Mouse (Mus musculus) lung, postnatal 4 days (tissue): Measurements from ENCODE around the gene Crebbp.

Experiments
- DNase-seq, 2 experiments: peaks; one replicate each; pipeline ENCODE4 v3.0.0; 2021

Gene Crebbp

DNA sequence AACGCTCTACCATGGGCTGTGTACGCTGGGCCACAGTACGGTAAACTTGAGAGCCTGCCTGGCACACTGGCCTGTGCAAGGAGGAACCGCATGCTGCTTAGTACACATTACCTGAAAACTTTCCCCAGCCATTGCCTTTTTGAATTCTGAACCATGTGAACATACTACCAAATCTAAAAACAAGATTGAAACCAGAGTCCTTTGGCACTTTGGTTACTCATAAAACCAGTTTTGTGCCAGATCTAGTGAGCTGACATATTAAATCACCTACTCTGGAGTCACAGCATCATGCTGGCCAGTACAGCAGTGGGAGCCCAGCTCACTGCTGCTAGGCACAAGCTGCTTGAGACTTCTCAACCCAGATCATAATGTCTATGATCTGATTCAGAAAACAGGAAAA, 172.2 kb downstream of the Crebbp start:
- DNase-seq, result no peak

DNA sequence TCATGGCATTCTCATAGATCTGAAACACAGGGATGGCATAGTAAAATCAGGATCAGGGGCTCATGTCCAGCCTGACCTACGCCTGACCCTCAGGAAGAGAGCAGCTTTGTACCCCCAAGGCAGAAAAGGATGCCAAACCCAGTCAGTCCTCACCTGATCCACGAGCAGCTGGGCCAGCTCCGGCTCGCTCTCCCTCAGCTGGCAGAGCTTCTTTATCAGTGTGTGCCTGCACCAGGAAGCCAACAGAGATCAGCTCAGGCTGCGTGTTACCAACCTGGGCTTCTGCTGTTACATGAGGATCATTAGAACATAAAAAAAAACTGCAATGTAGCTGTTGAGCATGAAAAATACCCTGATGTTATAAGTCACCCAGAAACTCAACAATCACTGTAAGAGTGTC, 173.6 kb downstream of the Crebbp start:
- DNase-seq, result no peak

DNA sequence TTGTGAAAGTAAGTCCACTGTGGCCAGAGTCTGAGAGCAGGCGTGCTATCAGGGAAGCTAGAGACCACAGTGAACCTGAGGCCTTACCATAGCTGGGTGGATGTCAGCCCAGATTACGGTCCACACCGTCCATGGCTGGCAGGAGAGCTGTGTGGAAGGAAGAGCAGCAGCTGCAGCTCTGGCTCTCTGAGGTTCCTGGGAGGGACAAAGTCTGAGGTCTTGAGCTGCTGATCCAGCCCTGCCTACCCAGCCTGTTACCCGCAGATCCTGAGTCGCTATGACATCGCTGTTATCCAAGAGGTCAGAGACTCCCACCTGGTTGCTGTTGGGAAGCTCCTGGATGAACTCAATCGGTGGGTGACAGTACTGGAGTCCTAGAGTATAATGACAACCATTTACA, 176.1 kb downstream of the Crebbp start:
- no peak for DNase-seq

DNA sequence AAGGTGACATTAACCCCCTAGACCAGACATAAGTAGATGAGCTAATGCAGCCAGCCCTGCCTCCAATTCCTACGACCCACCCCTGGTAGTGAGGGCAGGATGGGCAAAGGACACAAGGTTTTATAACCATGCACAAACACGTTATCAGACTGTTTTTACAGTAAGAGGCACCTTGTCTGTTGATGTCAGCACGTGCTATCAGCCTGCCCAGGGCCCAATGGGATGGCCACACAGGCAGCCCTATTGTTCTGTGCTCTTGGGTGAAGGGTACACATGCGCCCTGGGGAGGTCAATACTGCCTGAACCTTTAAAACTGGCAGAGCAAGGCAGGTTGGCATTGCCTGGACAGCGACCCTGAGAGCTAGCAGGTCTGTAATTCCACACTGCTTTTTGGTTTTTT, 177.0 kb downstream of the Crebbp start, which contains the start of gene Dnase1:
Gene Dnase1, plus strand, starts transcription at position 136 of the 400 bp plus-strand sequence.
- DNase-seq, result no peak

DNA sequence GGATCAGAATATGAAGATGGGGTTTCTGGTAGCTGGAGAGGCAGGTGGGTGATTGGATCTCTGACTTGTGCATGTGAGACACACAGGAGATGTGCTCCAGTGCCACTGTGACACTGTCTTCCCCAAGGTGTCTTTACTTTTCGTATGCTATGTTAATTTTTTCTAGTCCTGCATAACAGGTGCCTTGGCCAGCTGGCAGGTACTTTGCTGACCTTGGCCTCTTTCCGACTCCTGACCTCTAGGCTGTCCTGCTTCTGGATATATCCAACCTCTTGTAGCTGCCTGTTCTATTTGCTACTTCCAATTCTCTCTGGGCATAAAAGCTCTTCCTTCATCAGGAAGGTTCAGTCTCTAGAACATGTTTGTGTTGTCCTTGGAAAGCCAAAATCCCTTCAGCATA, 178.2 kb downstream of the Crebbp start:
- DNase-seq, result no peak

DNA sequence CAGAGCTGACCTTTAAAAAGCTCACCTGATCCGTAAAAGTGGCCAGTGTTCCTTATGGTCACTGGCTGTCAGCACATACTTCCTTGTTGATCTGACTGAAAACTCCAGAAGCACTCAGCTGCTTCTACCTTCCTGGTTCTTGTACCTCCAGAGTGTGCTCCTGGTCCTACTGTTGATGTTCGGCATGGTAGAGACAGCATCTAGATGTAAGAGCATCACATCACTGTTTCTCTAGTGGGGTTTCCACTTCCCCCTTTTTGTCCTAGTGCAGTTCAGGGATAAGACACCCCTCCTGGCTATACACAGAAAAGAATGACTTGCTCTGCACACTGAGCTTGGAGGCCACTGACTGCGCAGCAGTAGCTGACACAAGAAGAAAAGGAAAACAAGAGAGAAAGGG, 179.3 kb downstream of the Crebbp start:
- no peak for DNase-seq

DNA sequence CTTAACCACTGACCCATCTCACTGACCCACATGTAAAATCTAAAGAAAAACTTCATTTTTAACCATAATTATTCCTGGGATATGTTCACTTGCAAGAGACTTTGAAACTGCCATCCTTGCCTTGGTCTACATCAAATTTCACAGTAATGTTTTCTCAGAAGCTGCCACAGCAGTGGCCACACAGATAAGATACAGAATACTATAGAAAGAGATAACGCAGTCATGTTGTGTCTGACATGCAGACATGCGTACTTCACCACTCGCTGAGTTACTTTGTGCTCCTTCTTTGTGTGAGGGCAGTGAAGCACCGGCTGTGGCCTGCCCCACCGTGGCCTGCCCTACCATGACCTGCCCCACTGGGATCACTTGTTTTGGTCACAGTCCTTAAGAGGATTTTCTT, 179.8 kb downstream of the Crebbp start:
- no peak for DNase-seq

DNA sequence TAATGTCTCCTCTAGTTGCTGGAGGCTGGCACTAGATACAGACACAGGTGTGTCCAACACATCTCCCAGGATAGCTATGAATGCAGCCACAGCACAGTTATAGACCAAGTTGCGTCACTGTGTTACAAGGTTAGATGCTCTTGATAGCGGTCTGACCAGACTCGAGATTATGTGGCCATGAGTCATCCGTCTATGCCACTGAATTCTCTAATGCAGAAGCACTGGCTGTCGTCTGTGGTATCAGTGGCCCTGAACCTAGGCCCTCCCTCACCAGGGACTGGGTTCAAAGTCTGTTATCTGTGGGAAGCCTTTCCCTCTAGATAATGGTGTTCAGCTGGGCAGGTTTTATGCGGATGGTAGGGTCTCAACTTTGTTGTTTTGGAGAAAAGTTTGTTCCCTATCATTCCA, 181.5 kb downstream of the Crebbp start:
- no peak for DNase-seq

DNA sequence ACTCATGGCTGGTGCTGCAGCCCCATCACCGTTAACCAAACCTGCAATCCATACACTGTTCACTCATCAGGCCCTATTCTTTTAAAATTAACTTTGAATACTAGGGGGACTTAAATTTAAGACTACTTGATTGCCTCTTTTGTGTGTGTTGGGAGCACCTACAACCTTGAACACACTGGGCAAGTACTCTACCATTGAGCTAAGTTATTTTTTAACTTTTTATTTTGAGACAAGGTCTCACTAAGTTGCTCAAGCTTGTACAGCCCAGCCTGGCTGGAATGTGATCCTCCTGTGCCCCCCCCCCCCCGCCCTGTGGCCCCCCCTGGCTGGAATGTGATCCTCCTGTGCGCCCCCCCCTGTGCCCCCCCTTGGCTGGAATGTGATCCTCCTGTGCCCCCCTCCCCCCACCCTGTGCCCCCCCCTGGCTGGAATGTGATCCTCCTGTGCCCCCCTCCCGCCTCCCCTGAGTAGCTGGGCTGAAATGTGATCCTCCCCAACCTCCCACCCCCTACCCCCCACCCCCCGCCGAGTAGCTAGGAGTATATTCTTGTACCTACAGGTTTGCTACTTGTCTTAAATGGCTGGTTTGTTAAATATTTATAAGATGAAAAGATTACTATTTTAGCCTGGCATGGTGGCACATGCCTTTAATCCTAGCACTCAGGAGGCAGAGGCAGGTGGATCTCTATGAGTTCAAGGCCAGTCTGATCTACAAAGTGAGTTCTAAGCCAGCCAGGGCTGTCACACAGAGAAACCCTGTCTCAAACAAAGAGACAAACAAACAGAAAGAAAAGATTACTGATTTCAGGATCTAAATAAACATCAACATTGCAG, 182.1 kb downstream of the Crebbp start:
- DNase-seq, result no peak
